Mouse (Mus musculus): ENCODE data around the gene Tmem178b. TPM values are rescaled to one million over a fixed set of nuclear protein-coding genes. Genes with fewer than 3 reads are reported as not detected.

Tmem178b gene
- not detected in 2 replicates for polyA plus RNA-seq (2012)

DNA sequence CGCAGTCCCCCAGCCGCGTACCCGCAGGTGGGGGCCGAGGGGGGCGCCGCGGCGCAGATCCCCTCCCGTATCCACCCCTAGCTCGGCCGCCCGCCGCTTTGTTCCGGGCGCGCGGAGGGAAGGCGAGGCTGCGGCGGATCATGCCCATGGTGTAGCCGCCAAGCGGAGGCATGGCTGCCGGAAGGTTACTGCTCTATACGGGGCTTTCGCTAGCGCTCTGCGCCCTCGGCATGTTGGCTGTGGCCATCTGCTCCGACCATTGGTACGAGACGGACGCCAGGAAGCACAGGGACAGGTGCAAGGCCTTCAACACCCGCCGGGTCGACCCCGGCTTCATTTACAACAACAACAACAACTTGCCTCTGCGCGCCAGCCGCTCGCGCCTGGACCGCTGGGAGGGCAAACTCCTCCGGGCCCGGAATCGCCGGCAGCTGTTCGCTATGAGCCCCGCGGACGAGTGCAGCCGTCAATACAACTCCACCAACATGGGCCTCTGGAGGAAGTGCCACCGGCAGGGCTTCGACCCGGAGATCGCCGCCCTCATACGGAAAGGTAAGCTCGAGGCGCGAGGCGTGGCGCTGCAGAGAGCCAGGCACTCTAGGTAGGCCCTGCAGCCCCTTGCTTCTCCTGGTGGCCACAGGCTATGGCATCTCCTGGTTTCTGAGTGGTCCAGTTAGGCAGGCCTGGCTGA lies at the start of gene Tmem178b:
Gene Tmem178b, plus strand, starts transcription at position 371 of the 691 bp plus-strand sequence.
- TF ChIP-seq GATA1 (IDR thresholded peaks at IDR 0.05; ENCODE audit: low read length): no peak

DNA sequence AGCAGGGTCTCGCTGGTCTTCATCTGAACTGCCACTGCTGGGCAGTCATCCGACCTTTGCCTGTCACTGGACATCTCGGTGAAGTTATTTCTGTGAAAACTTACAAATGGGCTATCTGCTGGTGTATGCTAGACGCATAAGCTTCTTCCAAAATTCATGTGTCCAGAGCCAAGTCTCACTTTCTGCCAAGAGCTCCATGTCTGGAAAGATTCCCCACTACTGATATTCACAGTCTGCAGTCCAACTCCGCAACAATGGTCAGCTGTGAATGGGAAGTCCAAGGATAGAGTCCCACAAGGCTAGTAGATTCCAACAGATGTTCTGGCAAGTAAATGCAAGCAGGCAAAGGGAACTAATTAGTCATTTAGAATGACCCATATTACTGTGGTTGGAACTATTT lies 44.3 kb upstream of the Tmem178b start:
- TF ChIP-seq GATA1 (IDR thresholded peaks at IDR 0.05; ENCODE audit: low read length): no peak

- no peak for TF ChIP-seq GATA1 (IDR thresholded peaks at IDR 0.05; ENCODE audit: low read length)
Measured at GRCm38 (mm10) chr6:39843698-39844342, 29.3 kb upstream of the Tmem178b start.

- TF ChIP-seq GATA1 (IDR thresholded peaks at IDR 0.05; ENCODE audit: low read length): no peak
Measured at GRCm38 (mm10) chr6:39847538-39847937, 25.5 kb upstream of the Tmem178b start.

- no peak for TF ChIP-seq GATA1 (IDR thresholded peaks at IDR 0.05; ENCODE audit: low read length)
Measured at GRCm38 (mm10) chr6:39848766-39849165, 24.3 kb upstream of the Tmem178b start.

- TF ChIP-seq GATA1 (IDR thresholded peaks at IDR 0.05; ENCODE audit: low read length): no peak
Measured at GRCm38 (mm10) chr6:39849667-39850066, 23.4 kb upstream of the Tmem178b start.

DNA sequence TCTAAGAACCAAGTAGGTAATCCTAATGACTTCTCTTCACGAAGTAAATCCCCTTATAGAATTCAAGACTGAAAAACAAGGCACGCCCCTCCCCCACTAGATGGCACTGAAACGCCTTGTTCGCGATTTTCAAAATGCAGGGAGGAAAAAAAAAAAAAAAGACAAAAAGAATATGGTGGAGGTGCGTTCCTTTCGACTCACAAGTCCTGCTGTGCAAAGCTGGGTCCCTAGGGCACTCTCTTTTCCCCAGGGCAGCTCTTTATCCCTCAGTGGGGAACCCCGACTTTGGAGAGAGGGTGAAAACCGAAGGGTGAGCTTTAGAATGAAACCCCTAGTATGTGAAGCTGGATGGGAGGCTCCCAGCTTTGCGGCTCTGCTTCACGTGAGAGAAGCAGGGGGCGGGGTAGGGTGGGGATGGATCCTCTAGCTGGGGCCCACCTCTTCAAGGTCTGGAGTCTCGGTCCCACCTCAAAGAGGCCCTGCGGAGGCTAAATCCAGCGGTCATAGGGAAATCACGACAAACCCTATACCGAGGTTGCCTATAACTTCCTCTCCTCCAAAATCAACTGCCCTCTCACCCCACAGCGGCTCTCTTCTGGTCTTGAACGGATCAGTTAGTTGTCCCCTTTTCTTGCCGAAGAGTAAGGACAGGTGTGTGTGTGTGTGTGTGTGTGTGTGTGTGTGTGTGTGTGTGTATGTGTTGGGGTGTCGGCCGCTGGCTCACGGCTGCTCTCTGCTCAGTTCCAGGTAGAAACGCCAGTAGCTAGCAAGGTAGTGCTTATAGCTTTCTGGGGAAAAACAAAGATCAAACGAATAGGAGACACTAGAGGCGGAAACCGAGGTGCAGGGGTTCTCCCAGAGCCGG lies 2.6 kb upstream of the Tmem178b start:
- TF ChIP-seq GATA1 (IDR thresholded peaks at IDR 0.05; ENCODE audit: low read length): no peak

DNA sequence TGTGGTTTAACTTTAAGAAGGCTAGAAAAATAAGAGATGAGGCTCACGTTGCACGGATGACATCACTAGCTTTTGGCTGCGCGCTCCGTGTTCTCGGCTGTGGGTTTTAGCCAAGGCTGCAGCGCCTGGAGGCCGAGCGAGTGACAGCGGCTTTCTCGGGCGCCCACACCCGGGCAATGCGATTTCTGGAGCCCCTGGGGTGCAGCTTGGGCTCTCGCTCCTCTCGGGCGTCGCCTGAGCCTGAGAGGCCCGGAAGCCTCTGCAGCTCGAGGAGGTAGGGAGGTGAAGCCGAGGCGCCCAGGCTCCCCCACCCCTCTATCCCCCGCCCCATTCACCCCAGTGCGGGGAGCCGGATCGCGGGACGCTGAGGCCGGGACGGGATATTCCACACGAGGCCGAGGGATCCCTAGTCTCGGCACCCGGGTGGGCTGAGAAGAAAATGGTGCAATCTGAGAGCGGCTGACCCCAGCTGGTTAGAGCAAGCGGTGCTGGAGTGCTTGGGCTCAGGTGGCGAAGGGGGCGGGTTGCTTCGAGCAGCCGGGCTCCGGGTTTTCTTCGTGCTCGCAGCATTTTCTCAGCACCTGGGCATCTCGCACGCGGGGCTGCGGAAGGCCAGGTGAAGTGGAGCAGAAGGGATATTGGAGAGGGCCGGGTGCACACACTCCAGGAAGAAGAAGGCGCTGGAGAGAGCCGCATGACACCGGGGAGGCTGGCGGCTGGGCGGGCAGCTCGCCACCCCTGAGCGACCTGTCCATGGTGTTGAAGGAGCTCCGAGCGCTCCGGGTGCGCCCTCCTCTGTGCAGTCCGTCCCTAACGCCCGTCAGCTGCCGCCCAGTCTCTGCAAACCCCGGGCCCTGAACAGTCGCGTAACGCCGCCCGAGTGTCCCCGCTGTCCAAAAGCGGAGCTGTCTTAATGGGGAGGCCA lies 1.4 kb upstream of the Tmem178b start:
- TF ChIP-seq GATA1 (IDR thresholded peaks at IDR 0.05; ENCODE audit: low read length): no peak

DNA sequence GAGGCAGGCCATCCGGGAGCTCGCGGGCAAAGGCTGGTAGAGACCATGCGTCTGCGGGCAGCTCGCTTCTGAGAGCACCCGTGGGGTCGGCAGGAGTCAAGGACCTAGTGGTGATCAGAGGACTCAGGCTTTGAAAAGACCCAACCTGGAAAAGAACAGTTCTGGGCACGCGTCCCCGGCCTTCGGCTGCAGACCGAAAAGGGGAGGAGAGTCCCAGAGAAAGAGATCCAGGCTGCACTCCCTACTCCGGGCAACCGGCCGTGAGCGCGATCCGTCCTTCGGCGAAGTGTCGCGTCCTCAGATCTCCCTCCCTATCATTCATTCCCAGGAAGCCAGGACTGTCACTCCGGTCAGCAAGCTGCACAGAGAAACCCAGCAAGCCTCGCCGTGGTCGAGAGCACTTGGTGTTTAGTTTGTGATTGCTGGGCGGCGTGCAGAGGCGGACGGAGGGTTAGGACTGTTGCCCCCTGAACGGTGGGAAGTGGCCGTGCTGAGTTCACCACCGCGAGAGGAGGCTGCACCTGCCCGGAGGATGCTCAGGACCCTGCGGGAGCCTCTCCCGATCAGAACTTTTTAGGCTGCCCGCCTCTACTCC lies 668 bp upstream of the Tmem178b start:
- TF ChIP-seq GATA1 (IDR thresholded peaks at IDR 0.05; ENCODE audit: low read length): no peak

- no peak for TF ChIP-seq GATA1 (IDR thresholded peaks at IDR 0.05; ENCODE audit: low read length)
Measured at GRCm38 (mm10) chr6:39875186-39875585, 2.1 kb downstream of the Tmem178b start.

DNA sequence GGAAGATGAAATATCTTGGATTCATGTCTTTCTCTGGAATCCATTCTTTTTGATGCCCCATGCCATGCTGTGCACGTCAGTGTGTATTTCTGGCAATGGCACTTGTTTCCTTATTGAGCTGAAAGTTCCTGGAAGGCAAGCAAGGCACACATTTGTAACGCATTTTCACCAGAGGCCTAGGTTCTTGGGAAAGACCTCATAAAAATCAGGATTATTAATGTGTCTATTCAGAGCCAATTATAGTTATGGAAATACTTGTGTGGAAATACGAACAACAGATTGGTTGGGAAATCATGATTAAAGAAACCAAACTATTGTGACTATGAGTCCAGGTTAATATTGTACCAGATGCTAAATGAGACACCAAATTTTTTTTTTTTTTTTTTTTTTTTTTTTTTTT lies 3.4 kb downstream of the Tmem178b start:
- no peak for TF ChIP-seq GATA1 (IDR thresholded peaks at IDR 0.05; ENCODE audit: low read length)

- no peak for TF ChIP-seq GATA1 (IDR thresholded peaks at IDR 0.05; ENCODE audit: low read length)
Measured at GRCm38 (mm10) chr6:39890811-39891210, 17.7 kb downstream of the Tmem178b start.

DNA sequence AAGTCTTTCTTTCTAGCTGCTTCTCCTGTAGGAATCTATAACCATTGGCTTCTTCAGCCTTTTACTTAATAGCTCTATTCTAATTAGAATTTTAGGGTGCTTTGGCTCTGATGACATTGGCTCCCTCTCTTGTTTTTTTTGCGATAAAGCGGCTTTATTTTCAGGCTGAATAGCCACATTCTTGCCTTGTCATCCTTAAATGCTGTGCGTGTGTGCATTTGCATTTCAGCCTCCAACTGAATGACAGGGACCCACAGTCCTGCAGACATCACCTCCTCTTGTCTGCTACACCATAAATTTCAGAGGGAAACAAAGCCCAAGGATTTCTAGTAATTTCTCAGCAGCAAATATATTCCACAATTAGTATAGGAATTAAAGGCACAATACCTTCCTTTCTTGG lies 23.4 kb downstream of the Tmem178b start:
- TF ChIP-seq GATA1 (IDR thresholded peaks at IDR 0.05; ENCODE audit: low read length): no peak

DNA sequence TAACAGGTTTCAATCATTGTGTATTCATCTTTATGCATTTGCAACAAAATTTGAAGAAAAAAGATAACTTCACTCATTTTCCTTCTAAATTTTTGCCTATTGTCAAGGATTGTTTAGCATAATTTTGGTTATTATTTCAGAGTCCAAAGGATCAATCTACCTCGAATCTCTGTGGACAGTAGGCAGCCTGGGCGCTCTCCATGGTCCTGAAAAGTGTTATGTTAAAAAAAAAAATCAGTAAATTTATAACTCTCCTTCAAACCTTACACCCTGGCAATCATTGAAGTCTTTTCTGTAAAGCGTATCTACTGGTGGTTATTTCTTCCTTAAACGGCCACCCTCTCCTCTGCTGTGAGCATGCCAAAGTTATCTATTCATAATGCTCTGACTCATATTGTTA lies 26.2 kb downstream of the Tmem178b start:
- TF ChIP-seq GATA1 (IDR thresholded peaks at IDR 0.05; ENCODE audit: low read length): no peak

All from G1E-ER4 (cell line).